Comparison of ENCODE assay signal across 7 mouse cellular contexts in the genomic region with DNA sequence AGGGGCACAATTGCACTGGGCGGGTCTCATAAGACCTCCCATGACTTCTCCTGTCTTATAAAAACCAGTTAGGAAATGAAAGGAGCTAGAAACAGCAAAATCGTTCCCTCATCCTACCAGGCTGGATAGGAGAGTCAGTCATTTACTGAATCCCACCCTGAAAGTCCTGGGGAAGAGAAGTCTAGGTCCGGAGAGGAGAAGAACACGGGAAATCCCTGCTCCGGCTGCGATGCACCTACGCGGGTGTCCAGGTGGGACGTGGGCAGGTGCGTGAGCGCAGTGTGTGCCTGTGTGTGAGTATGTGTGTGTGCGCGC. TPM values are rescaled to one million over a fixed set of nuclear protein-coding genes. Genes with fewer than 3 reads are reported as not detected.
DNase-seq lines count a peak whose midpoint lies in the region; ATAC-seq and TF ChIP-seq lines count a peak whose summit lies in the region.

No protein-coding gene starts in this region.

- ATAC-seq in forebrain, embryonic 15.5 days (replicated peaks): no peak; the same call in 1 of the 2 replicates
- no peak for ATAC-seq in liver, embryonic 15.5 days (ENCODE audit: insufficient read depth)

- no peak for TF ChIP-seq POLR2A in testis, adult 2 months (IDR thresholded peaks at IDR 0.05; ENCODE audit: control insufficient read depth, low read depth, low read length)

- no peak for TF ChIP-seq CTCF in testis, adult 2 months (IDR thresholded peaks at IDR 0.05; ENCODE audit: control insufficient read depth, insufficient read depth, insufficient replicate concordance, low read depth, low read length)

- no peaks in the 10 kb centered on the region for H3K36me3 ChIP-seq in testis, adult 2 months (ENCODE audit: control insufficient read depth, insufficient read depth, low read length)
- no peaks in the 10 kb centered on the region for H3K36me3 ChIP-seq in forebrain, embryonic 15.5 days
- H3K36me3 ChIP-seq in liver, embryonic 15.5 days (replicated peaks): no peaks in the 10 kb centered on the region

- H3K9me3 ChIP-seq in forebrain, embryonic 15.5 days: no peaks in the 10 kb centered on the region
- no peaks in the 10 kb centered on the region for H3K9me3 ChIP-seq in liver, embryonic 15.5 days (replicated peaks)

- peak overlapping the region; percentile 94 for H3K9ac ChIP-seq in forebrain, embryonic 15.5 days (replicated peaks)
- H3K9ac ChIP-seq in liver, embryonic 15.5 days: no peak overlapping the region

- H3K27me3 ChIP-seq in testis, adult 2 months (ENCODE audit: control insufficient read depth, insufficient read depth, low read length): no peaks in the 10 kb centered on the region; the same call in 1 of the 2 replicates
- 0 out of 2 replicates have a peak, but pooled peaks cover 3% of the 10 kb centered on the region for H3K27me3 ChIP-seq in forebrain, embryonic 15.5 days
- peaks cover 93% of the 10 kb centered on the region for H3K27me3 ChIP-seq in liver, embryonic 15.5 days

- peak overlapping the region; percentile 20 for H3K4me3 ChIP-seq in testis, adult 2 months (ENCODE audit: control insufficient read depth, low read depth, low read length)
- peak overlapping the region; percentile 92 for H3K4me3 ChIP-seq in forebrain, embryonic 15.5 days
- H3K4me3 ChIP-seq in liver, embryonic 15.5 days (replicated peaks): peak overlapping the region; percentile 50

- H3K4me2 ChIP-seq in forebrain, embryonic 15.5 days (replicated peaks): peak overlapping the region; percentile 92
- H3K4me2 ChIP-seq in liver, embryonic 15.5 days: peak overlapping the region; percentile 70

- H3K4me1 ChIP-seq in testis, adult 2 months (ENCODE audit: control insufficient read depth, insufficient read depth, low read length): peaks cover 10% of the 10 kb centered on the region
- H3K4me1 ChIP-seq in forebrain, embryonic 15.5 days: peaks cover 46% of the 10 kb centered on the region
- no peaks in the 10 kb centered on the region; the same call in 1 of the 2 replicates for H3K4me1 ChIP-seq in liver, embryonic 15.5 days (replicated peaks)

- WGBS in forebrain, embryonic 15.5 days: 4% methylated on average over 13 of the region's 13 CpGs
- WGBS in liver, embryonic 15.5 days (ENCODE audit: insufficient replicate concordance): 4% methylated on average over 13 of the region's 13 CpGs

- no peak for DNase-seq in testis, postnatal 10 days (ENCODE audit: low spot score)
- DNase-seq in embryo, embryonic 10 days (ENCODE audit: low spot score): no peak
- DNase-seq in cerebellum, adult 8-10 months: no peak
- DNase-seq in T-cell, adult 2 months (ENCODE audit: low spot score): no peak

- no peak overlapping the region for H3K27ac ChIP-seq in testis, adult 2 months (ENCODE audit: control insufficient read depth, insufficient read depth, low read depth, low read length)
- H3K27ac ChIP-seq in forebrain, embryonic 15.5 days (replicated peaks): peak overlapping the region; percentile 91
- H3K27ac ChIP-seq in liver, embryonic 15.5 days (replicated peaks): no peak overlapping the region

RNA-seq across cellular contexts. Expression of a gene that starts 1.2 kb away (rescaled TPM):
- 0.62 and 0.69 TPM in 2 replicates for polyA plus RNA-seq in testis, adult 2 months (2012; rRNA removed)
- polyA plus RNA-seq in forebrain, embryonic 15.5 days (2015; fragmentation: Nextera tagmentation; extraction: Ambion mirVana): 28.7 and 29.6 TPM in 2 replicates
- 0.26 and 0.29 TPM in 2 replicates for polyA plus RNA-seq in liver, embryonic 15.5 days (2015; fragmentation: Nextera tagmentation; extraction: Ambion mirVana)

Comparison
In these comparisons a context has a peak if more than half of its experiments do, and no peak if none do; other contexts are left out.
1. H3K4me3 ChIP-seq: peak in every context shown above with its lines; median percentile 92 in forebrain, embryonic 15.5 days; 50 in liver, embryonic 15.5 days; 20 in testis, adult 2 months.
2. RNA of a gene that starts 1.2 kb away (polyA plus RNA-seq): 28.7 to 29.6 TPM in forebrain, embryonic 15.5 days; 0.62 to 0.69 TPM in testis, adult 2 months and 0.26 to 0.29 TPM in liver, embryonic 15.5 days; every median in the first group is over 10 times any median in the second.